Mouse (Mus musculus) stomach, embryonic 14.5 days (tissue): Measurements from ENCODE around the gene Nek1. TPM values are rescaled to one million over a fixed set of nuclear protein-coding genes. Genes with fewer than 3 reads are reported as not detected.

Experiments used
- ATAC-seq: fragments of 200-750 bp; cut with Nextera tagmentation; 2 replicates; pipeline ENCODE4 v1.8.0; 2017; ENCODE audit warnings: low read depth, moderate TSS enrichment; ENCODE audit not compliant: insufficient number of reproducible peaks, insufficient read depth, low FRiP score
- H3K27ac ChIP-seq: fragments of 300-500 bp; sonication (generic); 2 replicates; pipeline ENCODE4 v1.5.1; 2014; ENCODE audit warnings: mild to moderate bottlenecking, low read length, moderate library complexity, mixed read lengths
- H3K27me3 ChIP-seq: fragments of 300-500 bp; sonication (generic); 2 replicates; pipeline ENCODE4 v1.6.1; 2014; ENCODE audit warnings: low read length, control low read depth, mixed read lengths; ENCODE audit not compliant: control insufficient read depth, insufficient read depth
- H3K36me3 ChIP-seq: fragments of 300-500 bp; sonication (generic); 2 replicates; pipeline ENCODE4 v1.6.1; 2014; ENCODE audit warnings: mild to moderate bottlenecking, control low read depth, low read length, moderate library complexity, mixed read lengths; ENCODE audit not compliant: control insufficient read depth, insufficient read depth
- H3K4me1 ChIP-seq: fragments of 300-500 bp; sonication (generic); 2 replicates; pipeline ENCODE4 v1.6.1; 2014; ENCODE audit warnings: low read length, control low read depth, mixed read lengths; ENCODE audit not compliant: control insufficient read depth, insufficient read depth
- H3K4me2 ChIP-seq: fragments of 300-500 bp; sonication (generic); replicated peaks from 2 replicates; pipeline ENCODE4 v1.6.1; 2014; ENCODE audit warnings: low read depth, low read length, control low read depth
- H3K4me3 ChIP-seq: fragments of 300-500 bp; sonication (generic); 2 replicates; pipeline ENCODE4 v1.5.1; 2014; ENCODE audit warnings: low read depth, low read length, control low read depth
- H3K9ac ChIP-seq: fragments of 300-500 bp; sonication (generic); replicated peaks from 2 replicates; pipeline ENCODE4 v1.6.1; 2014; ENCODE audit warnings: low read depth, mild to moderate bottlenecking, control low read depth, low read length, moderate library complexity, mixed read lengths
- H3K9me3 ChIP-seq: fragments of 300-500 bp; sonication (generic); 2 replicates; pipeline ENCODE4 v1.6.1; 2016; ENCODE audit warnings: low read depth, low read length, control low read depth; ENCODE audit not compliant: control insufficient read depth
- WGBS: fragments of 180-500 bp; shearing (Covaris S2); extraction: QIAGEN DNeasy Blood & Tissue Kit; methylation state at CpG from one replicate; pipeline ENCODE4 v1.1.7; 2014; 5-methylcytosine and 5-hydroxymethylcytosine counted together
- polyA plus RNA-seq: library from polyadenylated mRNA; unstranded; fragments of >200 nt; fragmentation: Nextera tagmentation; extraction: Ambion mirVana; gene quantifications from 2 replicates; pipeline ENCODE4 v1.2.1, GENCODE M21; 2014

The Nek1 gene
- polyA plus RNA-seq, 1 experiment from 2014 or later: 32.3 TPM

- no peaks in the 10 kb centered on the region for H3K27me3 ChIP-seq
- no peak overlapping the region for H3K27ac ChIP-seq
- peaks cover 8% of the 10 kb centered on the region; the same call in 1 of the 2 replicates for H3K36me3 ChIP-seq
- no peaks in the 10 kb centered on the region for H3K4me1 ChIP-seq
- no peaks in the 10 kb centered on the region for H3K9me3 ChIP-seq
- H3K4me3 ChIP-seq: no peak overlapping the region
- no peak for ATAC-seq
- H3K9ac ChIP-seq: no peak overlapping the region
- H3K4me2 ChIP-seq: no peak overlapping the region
Measured at GRCm38 (mm10) chr8:61075059-61075458, 82.1 kb downstream of the Nek1 start.

GRCm38 (mm10) chr8:61110496-61110895 lies 117.5 kb downstream of the Nek1 start:
- no peak overlapping the region for H3K4me2 ChIP-seq
- WGBS: 88% methylated on average over 4 of the region's 4 CpGs
- H3K9me3 ChIP-seq: no peaks in the 10 kb centered on the region
- no peak overlapping the region for H3K27ac ChIP-seq
- H3K4me3 ChIP-seq: no peak overlapping the region
- H3K9ac ChIP-seq: no peak overlapping the region
- H3K4me1 ChIP-seq: no peaks in the 10 kb centered on the region
- no peak for ATAC-seq
- no peaks in the 10 kb centered on the region for H3K27me3 ChIP-seq
- no peaks in the 10 kb centered on the region; the same call in 1 of the 2 replicates for H3K36me3 ChIP-seq

GRCm38 (mm10) chr8:61111940-61112339 lies 118.9 kb downstream of the Nek1 start:
- no peak overlapping the region for H3K9ac ChIP-seq
- H3K36me3 ChIP-seq: no peaks in the 10 kb centered on the region; the same call in 1 of the 2 replicates
- 89% methylated on average over 4 of the region's 4 CpGs for WGBS
- H3K4me1 ChIP-seq: no peaks in the 10 kb centered on the region
- no peak overlapping the region for H3K27ac ChIP-seq
- no peaks in the 10 kb centered on the region for H3K9me3 ChIP-seq
- ATAC-seq: no peak
- H3K27me3 ChIP-seq: no peaks in the 10 kb centered on the region
- H3K4me2 ChIP-seq: no peak overlapping the region
- no peak overlapping the region for H3K4me3 ChIP-seq

GRCm38 (mm10) chr8:61121631-61122030 lies 128.6 kb downstream of the Nek1 start:
- WGBS: 96% methylated on average over 1 of the region's 1 CpGs
- ATAC-seq: no peak
- H3K27ac ChIP-seq: no peak overlapping the region

GRCm38 (mm10) chr8:61127299-61127861 lies 134.4 kb downstream of the Nek1 start:
- Histone ChIP-seq H3K4me1 (no peaks in the 10 kb centered on the region), H3K4me2 (no peak overlapping the region), H3K9me3 (no peaks in the 10 kb centered on the region), H3K9ac (no peak overlapping the region), H3K4me3 (no peak overlapping the region), H3K27me3 (no peaks in the 10 kb centered on the region), H3K36me3 (0 out of 2 replicates have a peak, but pooled peaks cover 2% of the 10 kb centered on the region), H3K27ac (no peak overlapping the region)
- 67% methylated on average over 2 of the region's 2 CpGs for WGBS
- no peak for ATAC-seq

More at GRCm38 (mm10) chr8:61121631-61122030, 128.6 kb downstream of the Nek1 start:
- no peak overlapping the region for H3K4me3 ChIP-seq
- no peaks in the 10 kb centered on the region for H3K9me3 ChIP-seq
- no peak overlapping the region for H3K9ac ChIP-seq
- H3K27me3 ChIP-seq: no peaks in the 10 kb centered on the region
- H3K36me3 ChIP-seq: 0 out of 2 replicates have a peak, but pooled peaks cover 2% of the 10 kb centered on the region
- H3K4me2 ChIP-seq: no peak overlapping the region
- no peaks in the 10 kb centered on the region for H3K4me1 ChIP-seq

- H3K4me3 ChIP-seq: no peak overlapping the region
- no peaks in the 10 kb centered on the region for H3K36me3 ChIP-seq
- H3K27me3 ChIP-seq: no peaks in the 10 kb centered on the region
- no peak overlapping the region for H3K9ac ChIP-seq
- 84% methylated on average over 4 of the region's 4 CpGs for WGBS
- no peak overlapping the region for H3K4me2 ChIP-seq
- ATAC-seq: no peak
- H3K27ac ChIP-seq: no peak overlapping the region
- H3K4me1 ChIP-seq: no peaks in the 10 kb centered on the region
- no peaks in the 10 kb centered on the region for H3K9me3 ChIP-seq
Measured at GRCm38 (mm10) chr8:61132561-61133134, 139.7 kb downstream of the Nek1 start.

GRCm38 (mm10) chr8:61141869-61142268 lies 148.9 kb downstream of the Nek1 start:
- Histone ChIP-seq H3K9ac (no peak overlapping the region), H3K4me3 (no peak overlapping the region), H3K36me3 (no peaks in the 10 kb centered on the region), H3K27ac (no peak overlapping the region), H3K4me1 (no peaks in the 10 kb centered on the region), H3K27me3 (no peaks in the 10 kb centered on the region), H3K9me3 (no peaks in the 10 kb centered on the region), H3K4me2 (no peak overlapping the region)
- WGBS: 79% methylated on average over 6 of the region's 6 CpGs
- ATAC-seq: no peak

- no peak for ATAC-seq
- Histone ChIP-seq H3K4me3 (no peak overlapping the region), H3K9ac (no peak overlapping the region), H3K27me3 (no peaks in the 10 kb centered on the region), H3K4me2 (no peak overlapping the region), H3K4me1 (no peaks in the 10 kb centered on the region), H3K9me3 (no peaks in the 10 kb centered on the region), H3K36me3 (no peaks in the 10 kb centered on the region), H3K27ac (no peak overlapping the region)
- 47% methylated on average over 3 of the region's 3 CpGs for WGBS
Measured at GRCm38 (mm10) chr8:61142302-61142701, 149.3 kb downstream of the Nek1 start.

GRCm38 (mm10) chr8:61142845-61143244 lies 149.8 kb downstream of the Nek1 start:
- H3K36me3 ChIP-seq: no peaks in the 10 kb centered on the region
- H3K27me3 ChIP-seq: no peaks in the 10 kb centered on the region
- no peaks in the 10 kb centered on the region for H3K4me1 ChIP-seq

More at GRCm38 (mm10) chr8:61142845-61143244, 149.8 kb downstream of the Nek1 start:
- Histone ChIP-seq H3K4me3 (no peak overlapping the region), H3K9me3 (no peaks in the 10 kb centered on the region), H3K9ac (no peak overlapping the region), H3K27ac (no peak overlapping the region), H3K4me2 (no peak overlapping the region)
- ATAC-seq: no peak
